Mouse (Mus musculus) limb, embryonic 11.5 days (tissue): ENCODE results near the gene Vmn1r14. TPM values are rescaled to one million over a fixed set of nuclear protein-coding genes. Genes with fewer than 3 reads are reported as not detected.

ENCODE experiments used
- polyA plus RNA-seq: library from polyadenylated mRNA; unstranded; fragments of >200 nt; fragmentation: Nextera tagmentation; extraction: Ambion mirVana; gene quantifications from 2 replicates; pipeline ENCODE4 v1.2.1, GENCODE M21; 2014

Vmn1r14 gene
- polyA plus RNA-seq, 1 experiment from 2014 or later = not detected

Other genes starting within 250 kb of the Vmn1r14 start
- not detected in 2 replicates for gene Vmn1r6, start 234.4 kb upstream of the Vmn1r14 start, polyA plus RNA-seq
- not detected in 2 replicates for gene Vmn1r7, start 206.4 kb upstream of the Vmn1r14 start, polyA plus RNA-seq
- gene Vmn1r8, start 199.4 kb upstream of the Vmn1r14 start, polyA plus RNA-seq = not detected in 2 replicates
- gene Vmn1r9, start 164.9 kb upstream of the Vmn1r14 start, polyA plus RNA-seq = not detected in 2 replicates
- not detected in 2 replicates for gene Vmn1r10, start 122.2 kb upstream of the Vmn1r14 start, polyA plus RNA-seq
- not detected in 2 replicates for gene Vmn1r11, start 98.2 kb upstream of the Vmn1r14 start, polyA plus RNA-seq
- not detected in 2 replicates for gene Vmn1r12, start 74.8 kb upstream of the Vmn1r14 start, polyA plus RNA-seq
- not detected in 2 replicates for gene Vmn1r13, start 28.4 kb upstream of the Vmn1r14 start, polyA plus RNA-seq
- not detected in 2 replicates for gene Vmn1r15, start 26.3 kb downstream of the Vmn1r14 start, polyA plus RNA-seq
- gene Vmn1r16, start 97.8 kb downstream of the Vmn1r14 start, polyA plus RNA-seq = not detected in 2 replicates
- not detected in 2 replicates for gene Vmn1r17, start 132.0 kb downstream of the Vmn1r14 start, polyA plus RNA-seq
- gene Vmn1r18, start 164.1 kb downstream of the Vmn1r14 start, polyA plus RNA-seq = not detected in 2 replicates
- not detected in 2 replicates for gene Vmn1r19, start 172.1 kb downstream of the Vmn1r14 start, polyA plus RNA-seq
- not detected in 2 replicates for gene Vmn1r20, start 197.2 kb downstream of the Vmn1r14 start, polyA plus RNA-seq